Mouse (Mus musculus) lung, postnatal 0 days (tissue): ENCODE results near the gene Rchy1.
A peak's percentile ranks its signal among the peaks of the same experiment; 100 is the strongest.

Experiments
- CTCF ChIP-seq: IDR thresholded peaks from 2 replicates; pipeline ENCODE4 v1.5.1; 2016; ENCODE audit warnings: antibody characterized with exemption, mild to moderate bottlenecking
- EP300 ChIP-seq: IDR thresholded peaks from 2 replicates; pipeline ENCODE4 v1.6.1; 2016; ENCODE audit warnings: antibody characterized with exemption, mild to moderate bottlenecking, control low read depth

DNA sequence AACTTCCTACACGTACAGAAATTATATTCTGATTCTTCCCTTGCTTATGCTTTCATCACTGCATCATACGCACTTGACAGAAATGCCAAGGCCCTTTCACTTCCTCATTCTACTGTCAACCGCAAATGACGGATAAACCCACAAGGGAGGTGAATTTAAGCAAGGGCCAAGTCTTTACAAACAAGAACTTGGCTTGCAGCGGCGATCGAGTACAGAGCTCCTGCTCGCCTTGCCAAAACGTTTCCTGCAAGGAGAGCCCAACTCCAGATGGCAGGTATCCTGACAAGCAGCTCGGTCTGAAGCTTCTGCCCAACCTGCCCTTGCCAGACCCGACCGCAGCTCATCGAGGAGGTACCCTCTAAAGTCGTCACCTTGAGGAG lies 619 bp downstream of the Rchy1 start:
- TF ChIP-seq CTCF (no peak), EP300 (peak; percentile 30; the same call in 1 of the 2 replicates)
